8 mouse cellular contexts compared by ENCODE assay signal in the genomic region with DNA sequence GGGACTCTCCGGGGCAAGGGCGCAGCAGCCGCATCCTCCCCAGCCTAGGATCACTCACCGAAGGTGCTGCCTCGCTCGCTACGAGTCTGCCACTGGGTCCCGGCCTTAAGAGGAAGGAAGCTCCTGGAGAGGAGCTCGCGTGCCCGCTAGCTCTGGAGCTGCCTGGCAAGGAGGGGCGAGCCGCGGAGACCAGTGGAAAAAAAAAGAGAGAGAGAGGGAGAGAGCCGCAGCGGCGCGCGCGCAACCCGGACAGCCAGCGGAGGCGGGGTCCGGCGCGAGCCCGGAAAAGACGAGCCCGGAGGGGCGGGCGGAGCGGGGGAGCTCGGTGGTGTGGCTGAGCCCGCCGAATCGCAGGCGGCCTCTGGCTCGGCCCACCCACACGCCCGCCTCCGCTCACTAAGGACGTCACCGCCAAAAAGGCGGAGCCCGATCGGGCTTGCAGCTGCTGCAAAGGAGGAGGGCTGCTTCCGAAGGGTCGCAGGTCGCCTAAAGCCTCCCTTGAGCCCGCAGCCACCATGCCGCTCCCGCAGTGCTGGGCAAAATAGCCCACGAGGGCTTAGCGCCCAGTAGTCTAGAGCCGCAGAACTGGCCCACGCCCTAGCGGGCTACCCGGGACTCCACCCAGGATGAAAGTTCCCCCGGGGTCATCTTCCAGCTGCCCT. TPM values are rescaled to one million over a fixed set of nuclear protein-coding genes. Genes with fewer than 3 reads are reported as not detected.
DNase-seq lines count a peak whose midpoint lies in the region; ATAC-seq and TF ChIP-seq lines count a peak whose summit lies in the region.

TSS of gene Acsl4 (minus strand) at position 289 of the 662 bp plus-strand sequence.

- WGBS in forebrain, embryonic 14.5 days: 30% methylated on average over 57 of the region's 59 CpGs
- WGBS in lung, adult 2 months: 25% methylated on average over 57 of the region's 59 CpGs

- H3K4me3 ChIP-seq in ES-Bruce4 (ENCODE audit: low read depth, low read length): peak within 1 kb of the TSS; percentile 80
- H3K4me3 ChIP-seq in forebrain, embryonic 14.5 days (ENCODE audit: low read depth, low read length): peak within 1 kb of the TSS; percentile 48
- peak within 1 kb of the TSS; percentile 95 for H3K4me3 ChIP-seq in lung, adult 2 months (replicated peaks; ENCODE audit: extremely low read depth, low read depth, low read length)

- DNase-seq in forebrain, embryonic 14.5 days (ENCODE audit: low spot score): peak; percentile 92
- DNase-seq in heart, postnatal 14 days: peak; percentile 91
- peak; percentile 82 to 85 for DNase-seq in layer of hippocampus, adult 18-20 months (ENCODE audit: low spot score in 2 of 2)
- DNase-seq in lung, adult 2 months: peak; percentile 85
- peak; percentile 84 to 88 for DNase-seq in thymus, adult 18-20 months

- peak within 1 kb of the TSS; percentile 55 for H3K4me2 ChIP-seq in forebrain, embryonic 14.5 days (ENCODE audit: low read length)

- intact Hi-C loops in heart, postnatal 14 days (cut with DNase I): no loop called here

- no peaks in the 10 kb centered on the region for H3K9me3 ChIP-seq in ES-Bruce4 (replicated peaks; ENCODE audit: control insufficient read depth, insufficient read depth, low read length, poor library complexity, severe bottlenecking)
- H3K9me3 ChIP-seq in forebrain, embryonic 14.5 days (replicated peaks; ENCODE audit: control insufficient read depth, low read length): no peaks in the 10 kb centered on the region

- peak within 1 kb of the TSS; percentile 76 for H3K9ac ChIP-seq in ES-Bruce4 (ENCODE audit: low read depth, poor library complexity, severe bottlenecking)
- peak within 1 kb of the TSS; percentile 68 for H3K9ac ChIP-seq in forebrain, embryonic 14.5 days (ENCODE audit: low read length)

- no peak for TF ChIP-seq EP300 in ES-Bruce4 (IDR thresholded peaks at IDR 0.05; ENCODE audit: insufficient read depth, low read depth, low read length)

- peak; percentile 97 for ATAC-seq in cerebellum, adult (ENCODE audit: insufficient number of reproducible peaks, low FRiP score, low TSS enrichment)
- ATAC-seq in forebrain, embryonic 14.5 days: peak; percentile 99
- ATAC-seq in neutrophil, adult 5-6 weeks (ENCODE audit: extremely low read depth, insufficient number of reproducible peaks, low FRiP score, poor library complexity, severe bottlenecking): peak; percentile 89

- TF ChIP-seq POLR2A in ES-Bruce4 (IDR thresholded peaks at IDR 0.05; ENCODE audit: insufficient read depth, low read length): no peak
- peak; percentile 92 for TF ChIP-seq POLR2A in lung, adult 2 months (IDR thresholded peaks at IDR 0.05; ENCODE audit: borderline replicate concordance, extremely low read depth, low read depth, low read length)

- peak within 1 kb of the TSS; percentile 49; the same call in 1 of the 2 replicates for H3K27ac ChIP-seq in ES-Bruce4 (ENCODE audit: insufficient read depth, low read length)
- peak within 1 kb of the TSS; percentile 75 for H3K27ac ChIP-seq in forebrain, embryonic 14.5 days (ENCODE audit: low read depth, low read length)

- TF ChIP-seq CTCF in ES-Bruce4 (IDR thresholded peaks at IDR 0.05; ENCODE audit: low read depth, low read length): no peak
- TF ChIP-seq CTCF in lung, adult 2 months (IDR thresholded peaks at IDR 0.05; ENCODE audit: insufficient read depth, low read length): no peak

- H3K27me3 ChIP-seq in ES-Bruce4 (ENCODE audit: control insufficient read depth, insufficient read depth, low read length, poor library complexity, severe bottlenecking): no peaks in the 10 kb centered on the region
- H3K27me3 ChIP-seq in forebrain, embryonic 14.5 days (replicated peaks; ENCODE audit: control insufficient read depth, insufficient read depth, low read length): no peaks in the 10 kb centered on the region

- H3K4me1 ChIP-seq in ES-Bruce4 (ENCODE audit: control insufficient read depth, insufficient read depth, low read length): peaks cover 2% of the 10 kb centered on the region
- H3K4me1 ChIP-seq in forebrain, embryonic 14.5 days (ENCODE audit: control insufficient read depth, insufficient read depth, low read length): no peaks in the 10 kb centered on the region
- no peaks in the 10 kb centered on the region; the same call in 1 of the 2 replicates for H3K4me1 ChIP-seq in lung, adult 2 months (ENCODE audit: control insufficient read depth, insufficient read depth, low read length)

- H3K36me3 ChIP-seq in ES-Bruce4 (ENCODE audit: control insufficient read depth, insufficient read depth, low read length, poor library complexity, severe bottlenecking): no peaks in the 10 kb centered on the region
- no peaks in the 10 kb centered on the region for H3K36me3 ChIP-seq in forebrain, embryonic 14.5 days (ENCODE audit: control insufficient read depth, insufficient read depth, low read length)

RNA-seq across cellular contexts. Expression of gene Acsl4, which starts in this region (rescaled TPM):
- 46.5 and 47.9 TPM in 2 replicates for polyA plus RNA-seq in ES-Bruce4 (2011; ENCODE audit: insufficient read depth, insufficient read length, low read depth, missing spikeins)
- 12.2 and 15.6 TPM in 2 replicates for polyA plus RNA-seq in forebrain, embryonic 14.5 days (2014; fragmentation: Nextera tagmentation; extraction: Ambion mirVana)
- 10 to 100 TPM; 11.1 to 12.0 TPM for total RNA-seq in heart, postnatal 14 days (2021)
- 10 to 100 TPM; 62.8 to 70.2 TPM for total RNA-seq in layer of hippocampus, adult 18-20 months (2021)
- polyA plus RNA-seq in lung, adult 2 months (2012; rRNA removed): 11.6 and 17.8 TPM in 2 replicates
- total RNA-seq in neutrophil, adult 5-6 weeks (2017): 16.7 and 18.6 TPM in 2 replicates

Comparison
In these comparisons a context has a peak if more than half of its experiments do, and no peak if none do; other contexts are left out.
1. Peak in every context shown above with its lines: DNase-seq, ATAC-seq, H3K4me3 ChIP-seq and H3K27ac ChIP-seq.